Mouse (Mus musculus) liver, embryonic 11.5 days (tissue): Measurements from ENCODE around the gene 1700003E16Rik. TPM values are rescaled to one million over a fixed set of nuclear protein-coding genes. Genes with fewer than 3 reads are reported as not detected.

Experiments used
- ATAC-seq: fragments of 200-750 bp; cut with Nextera tagmentation; replicated peaks from 2 replicates; pipeline ENCODE4 v1.8.0; 2017; ENCODE audit warnings: moderate number of reproducible peaks, mild to moderate bottlenecking, moderate TSS enrichment, moderate library complexity; ENCODE audit not compliant: low FRiP score
- DNase-seq: peaks from one replicate; pipeline ENCODE4 v3.0.0-alpha.2; 2017; ENCODE audit warnings: low spot score
- H3K27ac ChIP-seq: fragments of 300-500 bp; sonication (generic); 2 replicates; pipeline ENCODE4 v1.5.1; 2014; ENCODE audit warnings: mild to moderate bottlenecking, low read depth, low read length, control low read depth
- H3K27me3 ChIP-seq: fragments of 300-500 bp; sonication (generic); replicated peaks from 2 replicates; pipeline ENCODE4 v1.6.1; 2014; ENCODE audit warnings: low read length, mixed read lengths; ENCODE audit not compliant: control insufficient read depth, insufficient read depth
- H3K36me3 ChIP-seq: fragments of 300-500 bp; sonication (generic); 2 replicates; pipeline ENCODE4 v1.6.1; 2014; ENCODE audit warnings: mild to moderate bottlenecking, low read length, moderate library complexity, mixed read lengths; ENCODE audit not compliant: control insufficient read depth, insufficient read depth
- H3K4me1 ChIP-seq: fragments of 300-500 bp; sonication (generic); replicated peaks from 2 replicates; pipeline ENCODE4 v1.6.1; 2014; ENCODE audit warnings: low read length, mixed read lengths; ENCODE audit not compliant: control insufficient read depth, insufficient read depth
- H3K4me2 ChIP-seq: fragments of 300-500 bp; sonication (generic); 2 replicates; pipeline ENCODE4 v1.6.1; 2014; ENCODE audit warnings: mild to moderate bottlenecking, control low read depth, moderate library complexity
- H3K4me3 ChIP-seq: fragments of 300-500 bp; sonication (generic); 2 replicates; pipeline ENCODE4 v1.5.1; 2014; ENCODE audit warnings: low read depth, low read length, control low read depth
- H3K9ac ChIP-seq: fragments of 300-500 bp; sonication (generic); 2 replicates; pipeline ENCODE4 v1.6.1; 2014; ENCODE audit warnings: low read depth, low read length, control low read depth
- H3K9me3 ChIP-seq: fragments of 300-500 bp; sonication (generic); 2 replicates; pipeline ENCODE4 v1.6.1; 2016; ENCODE audit warnings: low read length, inconsistent platforms, mixed read lengths; ENCODE audit not compliant: control insufficient read depth
- WGBS: fragments of 180-500 bp; shearing (Covaris S2); extraction: QIAGEN DNeasy Blood & Tissue Kit; methylation state at CpG from one replicate; pipeline ENCODE4 v1.1.7; 2014; 5-methylcytosine and 5-hydroxymethylcytosine counted together
- polyA plus RNA-seq: library from polyadenylated mRNA; unstranded; fragments of >200 nt; fragmentation: Nextera tagmentation; extraction: Ambion mirVana; gene quantifications from 2 replicates; pipeline ENCODE4 v1.2.1, GENCODE M21; 2014

1700003E16Rik gene
- polyA plus RNA-seq, 1 experiment from 2014 or later: 0.08 TPM

DNA sequence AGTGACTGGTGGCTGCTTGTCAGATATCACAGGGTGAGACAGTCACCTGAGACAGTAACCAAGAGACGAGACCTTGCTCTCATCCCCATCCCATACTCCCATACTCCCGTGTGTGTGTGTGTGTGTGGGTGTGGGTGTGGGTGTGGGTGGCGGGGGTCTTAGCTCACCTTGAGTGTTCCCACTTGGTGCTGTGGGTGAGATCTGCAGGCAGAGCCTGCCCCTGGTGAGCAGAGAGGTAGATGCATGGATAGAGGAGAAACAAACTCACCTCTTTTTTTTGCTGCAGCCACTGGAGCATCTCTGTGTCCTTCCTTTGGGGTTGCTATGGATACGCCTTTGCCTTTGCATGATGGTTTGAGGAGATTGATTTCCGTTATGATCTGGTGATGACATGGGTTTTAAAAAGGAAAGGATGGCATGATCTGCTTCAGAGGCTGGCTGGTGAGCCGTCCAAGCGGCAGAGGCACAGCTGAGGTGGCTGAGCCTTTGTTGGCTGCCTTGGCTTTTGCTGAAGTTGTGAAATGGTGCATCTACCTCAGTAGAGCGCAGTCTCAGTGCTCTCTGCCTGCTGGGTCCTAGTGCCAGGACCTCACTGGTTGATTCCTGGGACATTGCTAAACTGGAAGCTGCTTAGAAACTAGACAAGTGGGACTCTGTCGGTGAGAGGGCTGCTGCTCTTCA lies 16.2 kb downstream of the 1700003E16Rik start:
- H3K4me3 ChIP-seq: no peak overlapping the region
- 70% methylated on average over 9 of the region's 9 CpGs for WGBS
- no peak for ATAC-seq

DNA sequence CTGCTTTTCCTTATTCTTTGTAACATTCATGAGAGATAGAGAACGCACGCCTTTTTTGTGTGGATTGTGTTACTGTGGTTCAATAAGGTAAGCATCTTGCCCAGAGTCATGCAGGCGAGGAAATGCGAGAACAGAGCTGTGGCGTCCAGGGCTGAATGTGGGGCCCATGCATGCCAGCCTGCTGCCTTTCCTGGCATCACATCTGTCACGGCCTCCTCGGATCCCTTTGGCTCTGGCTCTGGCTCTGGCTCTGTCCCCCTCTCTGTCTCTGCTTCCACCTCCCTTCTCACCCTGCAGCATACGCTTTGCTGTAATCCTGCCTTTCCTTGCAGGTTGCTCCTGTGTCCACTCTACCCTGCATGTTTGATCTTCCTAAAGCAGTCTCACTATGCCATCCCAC lies 19.8 kb downstream of the 1700003E16Rik start:
- H3K9me3 ChIP-seq: no peaks in the 10 kb centered on the region
- WGBS: 91% methylated on average over 8 of the region's 8 CpGs
- no peaks in the 10 kb centered on the region; the same call in 1 of the 2 replicates for H3K36me3 ChIP-seq
- H3K27ac ChIP-seq: no peak overlapping the region
- no peak overlapping the region for H3K4me3 ChIP-seq
- ATAC-seq: no peak
- no peak for DNase-seq
- no peak overlapping the region for H3K9ac ChIP-seq
- peaks cover 9% of the 10 kb centered on the region; the same call in 1 of the 2 replicates for H3K4me1 ChIP-seq
- H3K4me2 ChIP-seq: no peak overlapping the region
- no peaks in the 10 kb centered on the region for H3K27me3 ChIP-seq

More for the DNA sequence above, 16.2 kb downstream of the 1700003E16Rik start:
- H3K9me3 ChIP-seq: no peaks in the 10 kb centered on the region
- no peaks in the 10 kb centered on the region for H3K27me3 ChIP-seq
- 0 out of 2 replicates have a peak, but pooled peaks cover 2% of the 10 kb centered on the region for H3K4me1 ChIP-seq
- no peak for DNase-seq
- no peaks in the 10 kb centered on the region; the same call in 1 of the 2 replicates for H3K36me3 ChIP-seq
- no peak overlapping the region for H3K27ac ChIP-seq
- no peak overlapping the region for H3K4me2 ChIP-seq
- no peak overlapping the region for H3K9ac ChIP-seq

DNA sequence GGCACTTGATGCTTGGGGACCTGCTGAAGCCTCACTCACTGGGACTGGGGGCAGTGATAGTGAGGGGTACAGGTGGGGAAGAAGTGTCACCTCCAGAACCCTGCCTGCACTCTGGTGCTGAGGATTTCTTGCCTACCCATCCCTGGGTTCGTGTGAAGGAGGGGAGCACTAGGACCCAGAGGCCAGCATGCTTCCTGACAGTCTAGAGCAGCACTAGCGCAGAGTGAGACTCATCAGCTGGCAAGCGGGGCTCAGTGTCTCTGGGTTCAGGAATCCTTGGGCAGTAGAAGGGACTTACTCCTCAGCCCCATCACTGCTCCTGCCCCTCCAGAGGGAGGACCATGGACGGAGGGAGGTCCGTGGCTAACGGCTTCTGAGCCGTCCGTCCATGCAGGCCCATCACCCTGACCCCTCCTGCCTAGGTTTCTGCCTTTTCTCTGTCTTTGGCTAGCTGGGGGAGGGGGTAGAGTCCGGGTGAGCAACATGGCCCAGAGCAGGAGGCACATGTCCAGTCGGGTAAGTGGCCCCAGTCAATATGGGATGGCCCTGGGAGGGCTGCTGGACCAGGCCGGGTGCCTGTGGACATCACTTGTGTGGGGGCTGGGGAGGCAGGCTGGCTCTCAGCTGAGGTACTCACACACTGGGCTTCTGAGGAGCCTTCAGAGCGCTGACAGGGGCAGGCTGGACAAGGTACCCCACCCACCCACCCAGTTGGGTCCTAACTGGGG lies 23.4 kb downstream of the 1700003E16Rik start:
- Histone ChIP-seq H3K9me3 (no peaks in the 10 kb centered on the region), H3K9ac (no peak overlapping the region), H3K27me3 (no peaks in the 10 kb centered on the region), H3K4me3 (peak overlapping the region; percentile 27), H3K4me1 (peaks cover 9% of the 10 kb centered on the region; the same call in 1 of the 2 replicates), H3K27ac (no peak overlapping the region), H3K4me2 (peak overlapping the region; percentile 48), H3K36me3 (peaks cover 5% of the 10 kb centered on the region; the same call in 1 of the 2 replicates)
- ATAC-seq: peak; percentile 45
- 49% methylated on average over 12 of the region's 12 CpGs for WGBS
- no peak for DNase-seq

GRCm38 (mm10) chr6:83180605-83181004 lies 24.4 kb downstream of the 1700003E16Rik start:
- H3K4me3 ChIP-seq: no peak overlapping the region
- H3K4me1 ChIP-seq: peaks cover 13% of the 10 kb centered on the region
- DNase-seq: no peak
- no peak overlapping the region for H3K9ac ChIP-seq
- H3K27ac ChIP-seq: no peak overlapping the region
- no peaks in the 10 kb centered on the region for H3K9me3 ChIP-seq
- no peak overlapping the region for H3K4me2 ChIP-seq
- WGBS: 82% methylated on average over 6 of the region's 6 CpGs
- H3K36me3 ChIP-seq: peaks cover 5% of the 10 kb centered on the region; the same call in 1 of the 2 replicates
- no peaks in the 10 kb centered on the region for H3K27me3 ChIP-seq
- no peak for ATAC-seq

DNA sequence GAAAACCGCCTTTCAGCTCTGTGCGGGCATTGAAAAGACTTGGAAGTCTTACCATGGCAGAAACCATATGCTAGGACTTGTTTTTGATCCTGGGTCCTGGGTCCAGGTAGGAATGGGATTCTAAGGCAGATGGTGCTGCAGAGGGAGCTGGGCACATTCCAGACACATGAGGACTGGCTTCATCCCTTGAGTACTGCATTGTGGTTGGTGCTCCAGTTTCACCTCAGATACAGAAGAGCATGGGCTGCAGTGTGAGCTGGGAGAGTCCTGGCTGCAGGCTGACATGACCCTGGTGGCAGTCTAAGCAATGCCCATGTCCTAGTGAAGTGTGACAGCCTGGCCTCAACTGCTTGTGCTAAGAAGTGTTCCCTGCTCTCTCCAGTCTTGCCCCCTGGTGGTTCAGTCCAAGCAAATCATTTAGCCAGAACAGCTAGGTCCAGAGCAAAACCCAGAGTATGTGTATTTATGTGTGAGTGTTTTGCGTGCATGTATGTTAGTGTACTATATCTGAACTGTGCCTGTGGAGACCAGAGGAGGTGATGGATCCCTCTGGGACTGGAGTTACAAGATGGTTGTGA lies 28.7 kb downstream of the 1700003E16Rik start:
- no peak overlapping the region for H3K9ac ChIP-seq
- no peak overlapping the region for H3K27ac ChIP-seq
- no peak for DNase-seq
- H3K4me2 ChIP-seq: no peak overlapping the region
- WGBS: 83% methylated on average over 3 of the region's 3 CpGs
- no peak for ATAC-seq
- no peaks in the 10 kb centered on the region for H3K27me3 ChIP-seq
- H3K4me3 ChIP-seq: no peak overlapping the region
- peaks cover 13% of the 10 kb centered on the region for H3K36me3 ChIP-seq
- no peaks in the 10 kb centered on the region for H3K9me3 ChIP-seq
- peaks cover 14% of the 10 kb centered on the region for H3K4me1 ChIP-seq

DNA sequence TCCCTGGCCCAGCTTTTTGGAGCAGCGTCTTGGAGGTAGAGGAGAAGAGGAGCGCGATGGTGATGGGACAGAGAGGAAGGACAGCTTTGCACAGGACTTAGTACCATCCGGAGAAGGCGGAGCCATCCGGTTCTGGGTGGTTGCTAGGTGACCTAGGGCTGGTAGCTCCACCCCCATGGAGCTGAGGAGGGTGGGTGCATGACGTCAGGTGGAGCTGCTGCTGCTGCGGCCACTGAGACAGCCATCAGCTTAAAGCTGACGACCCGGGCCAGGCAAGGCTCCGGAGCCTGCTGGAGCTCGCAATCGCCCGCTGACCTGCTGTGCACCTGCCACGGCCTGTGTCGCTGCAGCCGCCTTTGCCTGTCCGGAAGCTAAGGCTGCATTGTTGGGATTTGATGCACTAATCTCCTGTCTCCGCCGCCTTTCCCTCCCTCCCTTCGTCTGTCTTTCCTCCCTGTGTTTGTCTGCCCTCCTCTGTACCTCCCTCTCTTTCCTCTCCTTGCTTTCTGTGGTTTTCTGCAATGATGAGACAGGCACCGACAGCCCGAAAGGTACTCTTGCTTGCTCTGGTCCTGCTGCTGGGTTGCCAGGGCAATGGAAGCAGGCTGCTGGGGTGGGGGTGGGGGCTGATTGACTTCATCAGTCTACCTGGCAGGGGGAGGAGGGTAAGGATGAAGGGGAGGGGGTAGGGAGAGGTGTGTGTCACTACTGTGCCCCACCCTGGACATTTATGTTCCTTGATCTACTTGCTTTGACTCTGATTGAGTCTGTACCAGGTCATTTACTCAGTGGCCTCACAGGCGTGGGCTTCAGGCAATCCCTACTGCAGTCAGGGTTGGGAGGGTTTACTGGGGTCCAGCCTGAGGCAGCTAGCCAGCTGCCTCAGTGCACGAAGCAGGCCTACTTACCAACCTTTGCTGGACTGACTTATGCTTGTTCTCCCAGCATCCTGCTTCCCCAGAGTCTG lies 30.0 kb downstream of the 1700003E16Rik start:
- H3K9me3 ChIP-seq: no peaks in the 10 kb centered on the region
- H3K4me3 ChIP-seq: no peak overlapping the region
- DNase-seq (peak; percentile 61), ATAC-seq (peak; percentile 70)
- no peak overlapping the region for H3K9ac ChIP-seq
- 20% methylated on average over 25 of the region's 25 CpGs for WGBS
- H3K27ac ChIP-seq: no peak overlapping the region
- peaks cover 14% of the 10 kb centered on the region for H3K4me1 ChIP-seq
- H3K4me2 ChIP-seq: peak overlapping the region; percentile 46
- H3K36me3 ChIP-seq: peaks cover 24% of the 10 kb centered on the region
- H3K27me3 ChIP-seq: no peaks in the 10 kb centered on the region

- DNase-seq (no peak), ATAC-seq (no peak)
- WGBS: 78% methylated on average over 2 of the region's 2 CpGs
- no peak overlapping the region for H3K4me2 ChIP-seq
- H3K9me3 ChIP-seq: no peaks in the 10 kb centered on the region
- H3K9ac ChIP-seq: no peak overlapping the region
- H3K4me3 ChIP-seq: no peak overlapping the region
- no peak overlapping the region for H3K27ac ChIP-seq
- H3K27me3 ChIP-seq: no peaks in the 10 kb centered on the region
- H3K36me3 ChIP-seq: peaks cover 31% of the 10 kb centered on the region
- peaks cover 14% of the 10 kb centered on the region for H3K4me1 ChIP-seq
Observed at GRCm38 (mm10) chr6:83186946-83187345, 30.7 kb downstream of the 1700003E16Rik start.

DNA sequence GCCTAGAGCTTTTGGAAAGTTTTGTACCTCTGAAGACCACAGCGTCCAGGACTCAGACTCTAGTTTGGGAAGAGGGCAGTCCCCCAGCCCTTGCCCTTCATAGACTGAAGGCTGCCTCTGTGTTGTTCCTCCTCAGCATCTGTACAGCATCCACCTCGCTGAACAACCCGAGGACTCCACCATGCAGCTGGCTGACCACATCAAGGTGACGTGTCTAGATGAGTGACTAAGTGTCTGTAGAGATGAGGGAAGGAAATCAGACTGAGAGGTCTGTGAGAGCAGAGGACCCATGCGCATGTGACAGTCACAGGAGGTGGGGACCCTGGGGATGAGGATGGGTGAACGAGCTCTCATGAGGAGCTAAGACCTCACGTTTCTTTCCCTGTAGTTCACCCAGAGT lies 37.4 kb downstream of the 1700003E16Rik start:
- Histone ChIP-seq H3K9me3 (no peaks in the 10 kb centered on the region), H3K27me3 (no peaks in the 10 kb centered on the region), H3K4me1 (peaks cover 1% of the 10 kb centered on the region; the same call in 1 of the 2 replicates), H3K9ac (no peak overlapping the region), H3K27ac (no peak overlapping the region), H3K36me3 (peaks cover 74% of the 10 kb centered on the region), H3K4me3 (no peak overlapping the region), H3K4me2 (no peak overlapping the region)
- DNase-seq: no peak
- no peak for ATAC-seq
- 86% methylated on average over 7 of the region's 7 CpGs for WGBS
